Mouse (Mus musculus): ENCODE data around the gene Cyp2ab1.

- TF ChIP-seq POLR2A (IDR thresholded peaks at IDR 0.05; ENCODE audit: insufficient read length, low read depth) (no peak), POLR2AphosphoS2 (IDR thresholded peaks at IDR 0.05; ENCODE audit: insufficient read length, low read depth) (no peak), E2F4 (IDR thresholded peaks at IDR 0.05; ENCODE audit: insufficient read depth) (no peak), MAX (IDR thresholded peaks at IDR 0.05; ENCODE audit: low read depth) (no peak)
Observed at GRCm38 (mm10) chr16:20316770-20317169, 8.4 kb downstream of the Cyp2ab1 start.

Measured in myocyte (in vitro differentiated cells).